Mouse (Mus musculus): ENCODE results near the gene Tnks1bp1.

DNA sequence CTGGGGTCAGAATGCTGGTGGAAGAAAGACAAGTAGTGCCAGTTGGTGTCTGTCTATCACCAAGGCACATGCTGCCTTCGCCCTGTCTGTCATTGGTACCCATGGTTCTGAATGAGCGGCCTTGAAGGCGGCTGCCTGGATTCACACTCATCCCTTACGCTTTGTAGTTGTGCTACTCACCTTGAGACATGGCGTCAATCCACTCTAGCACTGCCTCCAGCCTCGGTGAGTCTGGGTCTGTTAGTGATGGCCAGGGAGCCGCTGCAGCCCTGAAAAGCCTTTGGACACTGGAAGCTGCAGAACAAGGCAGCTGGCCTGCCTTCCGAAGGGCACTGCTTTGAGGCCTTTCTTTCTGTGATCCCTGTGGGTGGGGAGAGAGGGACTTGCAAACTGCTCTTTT lies 55.4 kb downstream of the Tnks1bp1 start:
- no peak for TF ChIP-seq EP300 (IDR thresholded peaks at IDR 0.05; ENCODE audit: low read depth)
- no peak for TF ChIP-seq CTCF (IDR thresholded peaks at IDR 0.05; ENCODE audit: low read depth)
